Mouse (Mus musculus) liver, embryonic 12.5 days (tissue): ENCODE results near the gene Rnase11. TPM values are rescaled to one million over a fixed set of nuclear protein-coding genes. Genes with fewer than 3 reads are reported as not detected.

Experiments
- ATAC-seq: fragments of 200-750 bp; cut with Nextera tagmentation; 2 replicates; pipeline ENCODE4 v1.8.0; 2017; ENCODE audit warnings: moderate number of reproducible peaks, mild to moderate bottlenecking, moderate library complexity
- H3K27ac ChIP-seq: fragments of 300-500 bp; sonication (generic); 2 replicates; pipeline ENCODE4 v1.5.1; 2016; ENCODE audit warnings: mild to moderate bottlenecking
- H3K27me3 ChIP-seq: fragments of 300-500 bp; sonication (generic); replicated peaks from 2 replicates; pipeline ENCODE4 v1.6.1; 2016; ENCODE audit warnings: mild to moderate bottlenecking, moderate library complexity
- H3K36me3 ChIP-seq: fragments of 300-500 bp; sonication (generic); 2 replicates; pipeline ENCODE4 v1.6.1; 2016; ENCODE audit warnings: mild to moderate bottlenecking, moderate library complexity
- H3K4me1 ChIP-seq: fragments of 300-500 bp; sonication (generic); 2 replicates; pipeline ENCODE4 v1.6.1; 2016
- H3K4me2 ChIP-seq: fragments of 300-500 bp; sonication (generic); 2 replicates; pipeline ENCODE4 v1.6.1; 2016; ENCODE audit warnings: mild to moderate bottlenecking, moderate library complexity
- H3K4me3 ChIP-seq: fragments of 300-500 bp; sonication (generic); 2 replicates; pipeline ENCODE4 v1.5.1; 2016; ENCODE audit warnings: mild to moderate bottlenecking, moderate library complexity
- H3K9ac ChIP-seq: fragments of 300-500 bp; sonication (generic); 2 replicates; pipeline ENCODE4 v1.6.1; 2016; ENCODE audit warnings: mild to moderate bottlenecking, moderate library complexity
- H3K9me3 ChIP-seq: fragments of 300-500 bp; sonication (generic); replicated peaks from 2 replicates; pipeline ENCODE4 v1.6.1; 2016; ENCODE audit warnings: mild to moderate bottlenecking, moderate library complexity
- WGBS: fragments of 180-500 bp; shearing (Covaris S2); methylation state at CpG from one replicate; pipeline ENCODE4 v1.1.7; 2016; ENCODE audit not compliant: insufficient replicate concordance; 5-methylcytosine and 5-hydroxymethylcytosine counted together
- polyA plus RNA-seq: library from polyadenylated mRNA; unstranded; fragments of >200 nt; fragmentation: Nextera tagmentation; extraction: Ambion mirVana; gene quantifications from 2 replicates; pipeline ENCODE4 v1.2.1, GENCODE M21; 2016

The Rnase11 gene
- polyA plus RNA-seq, 1 experiment from 2014 or later: not detected

DNA sequence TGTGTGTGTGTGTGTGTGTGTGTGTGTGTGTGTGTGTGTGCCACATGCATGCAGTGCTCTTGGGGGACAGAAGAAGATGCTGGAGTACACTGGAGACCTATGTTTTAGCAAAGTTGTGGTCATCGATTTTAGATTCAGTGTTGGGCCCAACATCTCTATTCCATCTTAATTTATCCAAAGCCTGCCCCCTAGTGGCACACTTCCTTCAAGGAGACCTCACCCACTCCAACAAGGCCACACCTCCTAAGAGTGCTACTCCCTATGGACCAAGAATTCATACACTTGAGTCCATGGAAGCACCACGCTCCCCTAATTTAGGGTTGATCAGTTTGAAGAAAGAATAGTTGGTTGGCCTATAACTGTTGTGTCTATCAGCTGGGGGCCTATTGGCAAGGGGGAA is 19.7 kb upstream of the Rnase11 start:
- Histone ChIP-seq H3K4me3 (no peak overlapping the region), H3K4me1 (peaks cover 13% of the 10 kb centered on the region), H3K9me3 (no peaks in the 10 kb centered on the region), H3K27ac (no peak overlapping the region), H3K9ac (no peak overlapping the region), H3K4me2 (no peak overlapping the region), H3K27me3 (peaks cover 29% of the 10 kb centered on the region; the same call in 1 of the 2 replicates), H3K36me3 (no peaks in the 10 kb centered on the region)
- 62% methylated on average over 2 of the region's 2 CpGs for WGBS
- no peak for ATAC-seq

DNA sequence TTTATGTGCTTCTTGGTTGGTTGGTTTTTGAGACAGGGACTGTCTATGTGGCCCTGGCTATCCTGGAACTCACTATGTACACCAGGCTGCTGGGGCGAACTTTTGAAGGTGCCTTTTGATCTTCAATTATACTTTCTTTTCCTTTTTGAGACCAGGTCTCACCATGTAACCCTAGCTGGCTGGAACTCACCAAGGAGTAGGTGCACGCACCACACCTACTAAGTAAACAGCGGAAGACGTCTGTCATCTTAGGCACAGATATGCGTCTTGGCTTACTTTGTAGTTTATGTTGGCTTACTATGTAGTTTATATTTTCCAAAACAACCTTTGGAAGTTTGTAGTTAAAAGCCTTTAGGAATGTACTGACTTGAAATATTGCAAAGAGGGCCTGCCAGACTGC is 19.0 kb upstream of the Rnase11 start:
- ATAC-seq: no peak
- WGBS: 74% methylated on average over 5 of the region's 5 CpGs
- Histone ChIP-seq H3K9me3 (no peaks in the 10 kb centered on the region), H3K36me3 (no peaks in the 10 kb centered on the region), H3K27me3 (peaks cover 25% of the 10 kb centered on the region; the same call in 1 of the 2 replicates), H3K4me3 (no peak overlapping the region), H3K27ac (no peak overlapping the region), H3K9ac (no peak overlapping the region), H3K4me1 (peaks cover 15% of the 10 kb centered on the region), H3K4me2 (no peak overlapping the region)

DNA sequence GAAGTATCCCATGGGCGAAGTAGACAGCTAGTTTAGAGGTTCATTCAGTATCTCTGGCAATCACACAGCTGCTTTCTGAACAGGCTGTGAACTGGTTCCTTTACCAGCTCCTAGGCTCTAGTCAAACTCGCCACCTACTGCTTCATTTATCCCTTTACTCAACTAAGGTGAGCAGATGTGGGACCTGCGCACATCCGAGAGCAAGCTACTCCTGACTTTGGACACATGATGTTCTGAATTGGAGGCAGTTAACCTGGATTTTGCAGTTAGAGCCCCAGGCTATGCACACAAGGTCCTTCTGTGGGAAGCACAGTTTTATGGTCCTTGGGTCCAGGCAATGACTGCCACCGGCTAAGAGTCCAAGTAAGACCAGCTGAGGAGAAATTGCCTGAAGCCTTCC is 10.8 kb upstream of the Rnase11 start:
- Histone ChIP-seq H3K9ac (no peak overlapping the region), H3K4me1 (peaks cover 25% of the 10 kb centered on the region), H3K36me3 (no peaks in the 10 kb centered on the region), H3K4me3 (no peak overlapping the region), H3K9me3 (no peaks in the 10 kb centered on the region), H3K4me2 (no peak overlapping the region), H3K27ac (no peak overlapping the region), H3K27me3 (no peaks in the 10 kb centered on the region)
- 75% methylated on average over 5 of the region's 5 CpGs for WGBS
- ATAC-seq: no peak

DNA sequence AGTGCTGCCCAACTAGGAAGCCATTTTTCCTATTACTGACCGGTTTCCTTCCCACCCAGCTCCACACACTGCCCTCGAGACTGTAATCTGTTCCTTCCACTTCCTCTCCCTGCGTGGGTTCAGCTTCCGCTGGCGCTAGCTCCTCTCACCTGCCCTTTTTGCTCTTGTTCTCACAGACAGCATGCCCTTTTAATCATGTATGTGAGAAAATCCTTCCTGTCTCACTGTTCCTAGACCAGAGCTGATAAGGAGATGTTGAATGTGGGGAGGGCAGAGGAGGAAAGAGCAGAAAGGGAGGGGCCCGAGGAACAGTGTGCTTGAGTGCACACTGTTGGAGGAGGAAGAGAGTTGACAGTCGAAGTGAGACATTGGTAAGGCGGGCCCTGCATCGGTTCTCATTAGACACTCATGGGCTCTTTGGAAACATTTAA is 7.5 kb upstream of the Rnase11 start, which contains the start of gene Rnase12:
Gene Rnase12, minus strand, starts transcription at position 261 of the 431 bp plus-strand sequence.
- Histone ChIP-seq H3K4me1 (peaks cover 22% of the 10 kb centered on the region), H3K27me3 (no peaks in the 10 kb centered on the region), H3K9ac (no peak within 1 kb of the TSS), H3K36me3 (no peaks in the 10 kb centered on the region), H3K4me2 (peak within 1 kb of the TSS; percentile 44), H3K4me3 (no peak within 1 kb of the TSS), H3K27ac (no peak within 1 kb of the TSS), H3K9me3 (no peaks in the 10 kb centered on the region)
- 11% methylated on average over 9 of the region's 9 CpGs for WGBS
- peak; percentile 64; the same call in 1 of the 2 replicates for ATAC-seq

DNA sequence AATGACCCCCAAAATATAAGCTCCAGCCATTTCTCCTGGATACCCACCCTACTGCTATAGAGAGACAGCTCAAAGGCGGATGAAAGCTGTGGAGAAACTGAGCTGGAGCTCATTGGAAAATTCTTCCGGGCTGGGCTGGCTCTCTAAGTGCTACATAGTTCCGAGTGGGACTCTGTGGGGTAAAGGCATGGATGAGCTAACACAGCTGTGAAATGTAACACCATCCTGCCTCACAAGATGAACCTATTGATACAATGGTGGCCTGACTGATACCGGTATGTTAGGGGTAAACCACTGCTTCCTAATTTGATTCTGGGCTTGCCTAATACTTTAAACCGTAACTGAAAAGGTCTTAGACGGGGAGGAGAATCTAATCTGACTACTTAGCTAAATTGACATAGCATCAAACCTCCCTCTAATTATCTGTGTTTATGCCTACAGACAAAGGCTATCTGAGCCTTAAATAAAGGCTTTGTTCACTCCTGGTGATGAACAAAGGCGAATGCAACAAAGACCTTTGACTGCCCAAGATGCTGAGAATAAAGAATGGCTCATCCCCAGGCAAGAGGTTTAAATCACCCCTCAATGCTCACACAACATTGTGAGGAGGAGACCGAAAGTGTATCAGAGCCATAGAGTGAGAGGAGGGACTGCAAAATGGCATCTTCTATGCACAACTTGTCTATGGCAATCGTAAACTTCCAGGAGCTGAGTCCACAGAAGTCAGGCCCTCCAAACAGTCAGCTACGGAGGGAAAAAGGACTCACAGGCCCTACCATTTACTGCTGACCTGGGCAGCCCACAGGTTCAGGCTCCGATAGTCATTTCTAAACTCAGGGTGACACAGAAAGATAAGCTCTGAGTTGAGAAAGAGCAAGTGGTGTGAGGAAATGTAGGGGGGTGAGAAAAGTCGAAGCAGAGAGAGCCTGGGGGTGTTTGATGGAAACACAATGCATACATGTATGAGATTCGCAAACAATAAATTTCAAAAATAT is 4.6 kb upstream of the Rnase11 start:
- H3K9ac ChIP-seq: no peak overlapping the region
- no peak overlapping the region for H3K4me2 ChIP-seq
- 0 out of 2 replicates have a peak, but pooled peaks have one; percentile 40 for ATAC-seq
- no peaks in the 10 kb centered on the region for H3K9me3 ChIP-seq
- H3K36me3 ChIP-seq: no peaks in the 10 kb centered on the region
- no peaks in the 10 kb centered on the region for H3K27me3 ChIP-seq
- H3K4me3 ChIP-seq: no peak overlapping the region
- WGBS: 48% methylated on average over 13 of the region's 13 CpGs
- peaks cover 17% of the 10 kb centered on the region; the same call in 1 of the 2 replicates for H3K4me1 ChIP-seq
- H3K27ac ChIP-seq: no peak overlapping the region

DNA sequence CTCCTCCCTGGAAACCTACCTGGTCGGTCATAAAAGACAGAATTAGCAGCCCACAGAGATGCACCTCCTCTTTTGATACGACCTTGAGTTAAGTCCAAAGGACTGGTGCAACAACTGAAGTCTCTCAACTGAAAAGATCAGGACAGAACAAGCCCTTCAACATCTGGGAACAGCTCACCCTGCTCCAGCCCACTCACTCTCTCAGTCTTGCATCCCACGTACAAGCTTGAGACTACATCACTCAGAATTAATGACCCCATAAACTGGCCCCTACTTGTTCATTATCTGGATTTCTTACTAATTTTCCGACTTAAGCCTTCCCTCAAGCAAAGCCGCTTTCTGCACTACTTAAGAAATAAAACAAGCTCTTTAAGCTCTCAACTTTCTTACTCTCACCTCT is 3.2 kb upstream of the Rnase11 start:
- no peak overlapping the region for H3K4me3 ChIP-seq
- H3K36me3 ChIP-seq: no peaks in the 10 kb centered on the region
- WGBS: 60% methylated on average over 5 of the region's 5 CpGs
- no peak for ATAC-seq
- no peaks in the 10 kb centered on the region for H3K27me3 ChIP-seq
- H3K9me3 ChIP-seq: no peaks in the 10 kb centered on the region
- H3K4me2 ChIP-seq: no peak overlapping the region
- H3K4me1 ChIP-seq: peaks cover 17% of the 10 kb centered on the region; the same call in 1 of the 2 replicates
- H3K27ac ChIP-seq: no peak overlapping the region
- H3K9ac ChIP-seq: no peak overlapping the region

DNA sequence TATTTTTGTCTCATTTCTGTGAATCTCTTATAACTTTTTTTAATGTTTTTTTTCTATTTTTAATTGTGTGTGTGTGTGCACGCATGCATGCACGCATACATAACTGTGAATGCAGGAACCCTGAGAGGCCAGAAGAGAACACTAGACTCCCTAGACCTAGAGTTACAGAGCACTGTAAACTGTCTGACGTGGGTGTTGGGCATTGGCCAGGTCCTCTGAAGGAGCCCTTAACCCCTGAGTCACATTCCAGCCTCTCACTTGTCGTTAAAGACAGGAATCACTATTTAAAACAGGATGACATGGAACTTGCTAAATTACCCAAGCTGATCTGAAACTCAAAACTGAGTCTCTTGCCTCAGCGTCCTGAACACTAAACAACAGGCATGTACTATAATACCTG is 2.0 kb upstream of the Rnase11 start:
- no peak overlapping the region for H3K9ac ChIP-seq
- H3K27me3 ChIP-seq: no peaks in the 10 kb centered on the region
- peaks cover 7% of the 10 kb centered on the region; the same call in 1 of the 2 replicates for H3K4me1 ChIP-seq
- no peak overlapping the region for H3K27ac ChIP-seq
- H3K4me2 ChIP-seq: no peak overlapping the region
- ATAC-seq: no peak
- H3K9me3 ChIP-seq: no peaks in the 10 kb centered on the region
- H3K36me3 ChIP-seq: no peaks in the 10 kb centered on the region
- WGBS: 71% methylated on average over 5 of the region's 5 CpGs
- H3K4me3 ChIP-seq: no peak overlapping the region

DNA sequence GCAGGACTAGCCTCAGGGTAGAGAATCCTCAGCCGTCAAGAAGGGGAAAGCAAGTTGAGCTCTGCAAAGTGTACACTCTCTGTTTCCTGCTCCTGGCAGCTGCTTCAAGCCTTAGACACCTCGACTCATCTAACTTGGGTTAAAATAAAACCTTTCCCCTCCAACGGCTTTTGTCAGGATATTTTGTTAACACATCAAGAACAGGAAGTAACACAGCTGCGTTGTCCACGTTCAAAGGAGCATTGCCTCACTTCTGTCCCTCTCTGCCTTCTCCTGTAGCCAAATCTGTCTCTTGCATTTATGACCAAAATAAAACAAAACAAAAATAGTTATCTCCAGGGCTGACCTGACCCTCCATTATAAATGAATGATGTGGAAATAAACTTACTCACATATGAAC is 2.1 kb downstream of the Rnase11 start:
- no peaks in the 10 kb centered on the region for H3K4me1 ChIP-seq
- no peaks in the 10 kb centered on the region for H3K36me3 ChIP-seq
- H3K27me3 ChIP-seq: no peaks in the 10 kb centered on the region
- no peaks in the 10 kb centered on the region for H3K9me3 ChIP-seq
- ATAC-seq: no peak
- no peak overlapping the region for H3K4me3 ChIP-seq
- H3K9ac ChIP-seq: no peak overlapping the region
- no peak overlapping the region for H3K27ac ChIP-seq
- no peak overlapping the region for H3K4me2 ChIP-seq
- 20% methylated on average over 5 of the region's 5 CpGs for WGBS

DNA sequence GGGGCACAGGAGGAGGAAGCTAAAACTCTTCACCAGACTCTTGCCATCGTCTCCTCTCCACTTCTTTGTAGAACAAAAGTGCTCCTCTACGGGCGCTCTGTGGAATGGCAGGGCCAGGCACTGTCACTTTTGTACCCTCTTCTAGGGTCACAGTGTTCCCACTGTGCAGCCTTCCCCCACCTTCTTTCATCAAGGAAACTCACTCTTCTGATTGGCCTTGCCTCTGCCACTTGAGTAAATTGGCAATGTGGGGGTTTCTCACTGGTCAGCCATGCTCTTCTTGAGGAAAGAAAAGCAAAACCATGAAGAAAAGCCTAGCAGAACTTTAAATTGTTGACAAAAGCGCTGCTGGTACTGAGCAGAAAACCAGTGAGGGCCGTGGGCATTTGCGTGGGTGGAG is 8.2 kb downstream of the Rnase11 start, which contains the start of gene Rnase9:
Gene Rnase9, minus strand, starts transcription at position 101 of the 400 bp plus-strand sequence.
- Histone ChIP-seq H3K27me3 (no peaks in the 10 kb centered on the region), H3K27ac (no peak within 1 kb of the TSS), H3K9ac (no peak within 1 kb of the TSS), H3K4me1 (no peaks in the 10 kb centered on the region), H3K4me3 (no peak within 1 kb of the TSS), H3K9me3 (no peaks in the 10 kb centered on the region), H3K4me2 (no peak within 1 kb of the TSS), H3K36me3 (no peaks in the 10 kb centered on the region)
- no peak for ATAC-seq
- 69% methylated on average over 6 of the region's 6 CpGs for WGBS

DNA sequence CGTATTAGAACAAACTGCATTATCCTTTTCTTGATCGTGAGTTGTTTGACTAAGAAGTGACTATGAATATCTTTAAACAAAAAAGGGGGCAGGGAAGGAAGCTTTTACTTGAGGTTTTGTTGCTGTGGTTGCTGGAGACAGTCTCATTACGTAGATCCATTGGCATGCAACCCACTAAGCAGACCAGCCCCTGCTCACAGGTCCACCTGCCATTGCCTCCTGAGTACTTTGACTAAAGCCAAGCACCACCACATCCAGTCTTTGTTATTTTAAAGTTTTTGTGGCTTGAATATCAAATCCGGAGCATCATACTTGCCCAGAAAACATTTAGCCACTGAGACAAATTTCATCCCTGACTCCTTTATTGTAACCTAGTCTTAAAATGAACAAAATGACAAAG is 13.7 kb downstream of the Rnase11 start:
- Histone ChIP-seq H3K4me2 (no peak overlapping the region), H3K27ac (no peak overlapping the region), H3K4me3 (no peak overlapping the region), H3K9me3 (no peaks in the 10 kb centered on the region), H3K36me3 (no peaks in the 10 kb centered on the region), H3K9ac (no peak overlapping the region), H3K4me1 (no peaks in the 10 kb centered on the region), H3K27me3 (no peaks in the 10 kb centered on the region)
- WGBS: 68% methylated on average over 4 of the region's 4 CpGs
- no peak for ATAC-seq

DNA sequence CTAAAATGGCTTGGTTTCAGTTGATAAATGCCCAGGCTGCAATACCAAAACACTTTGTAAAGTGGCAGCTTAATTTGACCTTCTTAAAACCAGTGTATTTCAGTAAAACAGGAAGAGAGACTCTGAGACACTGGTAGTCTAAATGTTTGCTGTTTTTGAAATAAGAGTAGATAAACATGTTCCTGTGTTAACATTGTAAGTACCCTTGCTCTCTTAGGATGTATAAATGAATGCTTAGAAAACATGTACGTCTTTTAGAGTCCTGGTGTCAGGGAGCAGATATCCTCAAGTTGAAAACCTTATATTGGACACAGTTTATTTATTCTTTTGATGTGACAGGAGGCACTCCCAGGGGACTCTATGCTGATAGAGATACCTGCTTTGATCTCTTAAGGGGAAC is 14.8 kb downstream of the Rnase11 start:
- WGBS: 66% methylated on average over 1 of the region's 1 CpGs

DNA sequence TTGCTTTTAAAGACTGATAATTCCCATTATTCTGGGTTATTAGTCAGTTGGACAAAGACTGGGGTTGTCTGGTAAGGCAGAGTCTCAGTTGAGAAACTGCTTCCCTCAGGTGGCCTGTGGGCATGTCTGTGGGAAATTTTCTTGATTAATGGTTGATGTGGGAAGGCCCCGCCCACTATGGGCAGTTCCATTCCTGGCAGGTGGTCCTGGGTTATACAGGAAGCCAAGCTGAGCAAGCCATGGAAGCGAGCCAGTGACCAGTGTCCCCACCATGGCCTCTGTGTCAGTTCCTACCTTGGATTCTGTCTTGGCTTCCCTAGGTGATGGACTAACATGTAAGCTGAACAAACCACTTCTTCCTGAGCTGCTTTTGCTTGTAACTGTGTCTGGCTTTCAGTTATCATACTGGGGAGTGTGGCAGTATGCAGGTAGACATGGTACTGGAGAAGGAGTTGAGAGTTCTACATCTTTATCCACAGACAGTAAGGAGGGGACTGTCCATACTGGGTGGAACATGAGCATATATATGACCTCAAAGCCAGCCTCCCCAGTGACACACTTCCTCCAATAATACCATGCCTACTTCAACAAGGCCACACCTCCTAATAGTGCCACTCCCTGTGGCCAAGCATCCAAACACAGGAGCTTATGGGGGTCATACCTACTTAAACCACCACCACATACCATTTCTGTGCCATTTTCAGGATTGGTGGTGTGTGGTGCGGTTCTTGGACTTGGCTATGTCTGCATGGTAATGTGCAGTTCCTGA is 22.4 kb downstream of the Rnase11 start:
- Histone ChIP-seq H3K9me3 (no peaks in the 10 kb centered on the region), H3K36me3 (no peaks in the 10 kb centered on the region), H3K4me1 (no peaks in the 10 kb centered on the region), H3K4me2 (no peak overlapping the region), H3K27ac (no peak overlapping the region), H3K4me3 (no peak overlapping the region), H3K27me3 (no peaks in the 10 kb centered on the region), H3K9ac (no peak overlapping the region)
- ATAC-seq: peak; percentile 46; the same call in 1 of the 2 replicates
- 51% methylated on average over 3 of the region's 3 CpGs for WGBS

More for the DNA sequence above, 14.8 kb downstream of the Rnase11 start:
- no peaks in the 10 kb centered on the region for H3K27me3 ChIP-seq
- H3K9me3 ChIP-seq: no peaks in the 10 kb centered on the region
- no peak overlapping the region for H3K4me2 ChIP-seq
- no peak overlapping the region for H3K27ac ChIP-seq
- H3K9ac ChIP-seq: no peak overlapping the region
- no peaks in the 10 kb centered on the region for H3K36me3 ChIP-seq
- H3K4me1 ChIP-seq: no peaks in the 10 kb centered on the region
- H3K4me3 ChIP-seq: no peak overlapping the region
- no peak for ATAC-seq
